Comparison of ENCODE assay signal across 23 mouse cellular contexts in genomic region chr15:64012311-64012710, GRCm38 (mm10). TPM values are rescaled to one million over a fixed set of nuclear protein-coding genes. Genes with fewer than 3 reads are reported as not detected.
DNase-seq lines count a peak whose midpoint lies in the region; ATAC-seq and TF ChIP-seq lines count a peak whose summit lies in the region.
"Had no signal": no experiment of that assay in that cellular context is flagged by ENCODE, and none has a peak within 500 bp of the region (broad histone marks: within the 10 kb centered on the region; RNA-seq: fewer than 3 reads in every experiment).

No protein-coding gene starts in this region.

- 69% methylated on average over 3 of the region's 3 CpGs for WGBS in heart, adult 2 months
- WGBS in lung, embryonic 14.5 days, result 19% methylated on average over 3 of the region's 3 CpGs
- 38% methylated on average over 3 of the region's 3 CpGs for WGBS in lung, postnatal 0 days

- ATAC-seq in lung, embryonic 14.5 days (ENCODE audit: insufficient read depth), result no peak; the same call in 1 of the 2 replicates
- no peak for ATAC-seq in lung, postnatal 0 days
- ATAC-seq in megakaryocyte progenitor cell, adult 5-6 weeks (replicated peaks; ENCODE audit: poor library complexity), result peak; percentile 29; the same call in 1 of the 2 replicates
- ATAC-seq: forebrain, embryonic 13.5 days; intestine, postnatal 0 days had no signal

- H3K4me1 ChIP-seq in heart, adult 2 months (ENCODE audit: control insufficient read depth, insufficient read depth, low read length), result no peaks in the 10 kb centered on the region
- H3K4me1 ChIP-seq in lung, embryonic 14.5 days (ENCODE audit: insufficient read depth), result no peaks in the 10 kb centered on the region
- 0 out of 2 replicates have a peak, but pooled peaks cover 2% of the 10 kb centered on the region for H3K4me1 ChIP-seq in lung, postnatal 0 days (ENCODE audit: insufficient read depth, low read depth, low read length)
- H3K4me1 ChIP-seq: forebrain, embryonic 13.5 days; limb, embryonic 15.5 days had no signal

- intact Hi-C loops in heart, adult 2 months (cut with DNase I), result no loop called here

- H3K27ac ChIP-seq in heart, adult 2 months, result no peak overlapping the region
- H3K27ac ChIP-seq in lung, embryonic 14.5 days (ENCODE audit: low read depth), result no peak overlapping the region; the same call in 1 of the 2 replicates
- no peak overlapping the region for H3K27ac ChIP-seq in lung, postnatal 0 days (ENCODE audit: low read length)
- H3K27ac ChIP-seq: forebrain, embryonic 13.5 days; gastrocnemius, adult 2 months; hindbrain, embryonic 12.5 days; limb, embryonic 15.5 days; liver, embryonic 13.5 days; midbrain, embryonic 12.5 days had no signal

- peak; percentile 44 for DNase-seq in heart, adult 11 months
- DNase-seq in heart, adult 2 months, result no peak
- peak; percentile 15 for DNase-seq in lung, embryonic 14.5 days
- DNase-seq in lung, postnatal 0 days (ENCODE audit: low spot score), result no peak
- peak; percentile 80 for DNase-seq in brain, adult 2 months (ENCODE audit: low read depth, low spot score)
- DNase-seq in ovary, postnatal 14 days (ENCODE audit: low spot score), result no peak
- DNase-seq: adrenal gland, postnatal 14 days; cerebellum, adult 2 months; cerebellum, postnatal 25 days; gastrocnemius, adult 2 months; gastrocnemius, postnatal 36 days; heart, postnatal 36 days; kidney, postnatal 14 days; left cerebral cortex, postnatal 4 days; liver, embryonic 13.5 days; lung, adult 18-20 months had no signal

- TF ChIP-seq CTCF in heart, adult 2 months (IDR thresholded peaks at IDR 0.05), result no peak
- TF ChIP-seq CTCF in lung, embryonic 14.5 days (IDR thresholded peaks at IDR 0.05; ENCODE audit: low read depth), result no peak
- TF ChIP-seq CTCF in lung, postnatal 0 days (IDR thresholded peaks at IDR 0.05), result no peak

- no peak overlapping the region for H3K9ac ChIP-seq in heart, adult 2 months (ENCODE audit: low read depth, low read length)
- H3K9ac ChIP-seq in lung, embryonic 14.5 days, result no peak overlapping the region
- no peak overlapping the region for H3K9ac ChIP-seq in lung, postnatal 0 days (replicated peaks; ENCODE audit: low read depth)
- H3K9ac ChIP-seq: forebrain, embryonic 13.5 days; hindbrain, embryonic 12.5 days; limb, embryonic 15.5 days; liver, embryonic 13.5 days; midbrain, embryonic 12.5 days had no signal

- TF ChIP-seq POLR2A in heart, adult 2 months (IDR thresholded peaks at IDR 0.05; ENCODE audit: insufficient read depth, low read depth, low read length), result no peak

- H3K27me3 ChIP-seq in heart, adult 2 months (ENCODE audit: control insufficient read depth, insufficient read depth, low read length), result no peaks in the 10 kb centered on the region
- no peaks in the 10 kb centered on the region for H3K27me3 ChIP-seq in lung, embryonic 14.5 days (ENCODE audit: insufficient read depth, low read length)
- H3K27me3 ChIP-seq in lung, postnatal 0 days (replicated peaks; ENCODE audit: insufficient read depth, low read length), result no peaks in the 10 kb centered on the region
- H3K27me3 ChIP-seq: forebrain, embryonic 13.5 days; hindbrain, embryonic 12.5 days; limb, embryonic 15.5 days; liver, embryonic 13.5 days; midbrain, embryonic 12.5 days had no signal

- H3K4me3 ChIP-seq in heart, adult 2 months, result no peak overlapping the region
- H3K4me3 ChIP-seq in lung, embryonic 14.5 days (ENCODE audit: low read depth, low read length), result no peak overlapping the region
- no peak overlapping the region for H3K4me3 ChIP-seq in lung, postnatal 0 days (ENCODE audit: low read depth, low read length)
- H3K4me3 ChIP-seq: forebrain, embryonic 13.5 days; gastrocnemius, adult 2 months; hindbrain, embryonic 12.5 days; limb, embryonic 15.5 days; liver, embryonic 13.5 days; megakaryocyte, embryonic 14.5 days; midbrain, embryonic 12.5 days had no signal

- H3K36me3 ChIP-seq in heart, adult 2 months (ENCODE audit: control insufficient read depth, insufficient read depth, low read length), result no peaks in the 10 kb centered on the region
- H3K36me3 ChIP-seq in lung, embryonic 14.5 days (ENCODE audit: insufficient read depth), result no peaks in the 10 kb centered on the region
- H3K36me3 ChIP-seq in lung, postnatal 0 days (ENCODE audit: insufficient read depth, low read length), result no peaks in the 10 kb centered on the region
- H3K36me3 ChIP-seq: hindbrain, embryonic 12.5 days; limb, embryonic 15.5 days; liver, embryonic 13.5 days; midbrain, embryonic 12.5 days had no signal

- TF ChIP-seq EP300 in heart, adult 2 months (IDR thresholded peaks at IDR 0.05; ENCODE audit: insufficient read depth, low read depth, low read length), result no peak
- no peak for TF ChIP-seq EP300 in lung, postnatal 0 days (IDR thresholded peaks at IDR 0.05)

- H3K4me2 ChIP-seq in lung, embryonic 14.5 days, result no peak overlapping the region
- no peak overlapping the region for H3K4me2 ChIP-seq in lung, postnatal 0 days (replicated peaks; ENCODE audit: low read depth, low read length)
- H3K4me2 ChIP-seq: forebrain, embryonic 13.5 days; hindbrain, embryonic 12.5 days; limb, embryonic 15.5 days; liver, embryonic 13.5 days; midbrain, embryonic 12.5 days had no signal

- H3K79me2 ChIP-seq in heart, adult 2 months (replicated peaks; ENCODE audit: control insufficient read depth, insufficient read depth, low read length), result no peaks in the 10 kb centered on the region; the same call in 1 of the 2 replicates

- H3K9me3 ChIP-seq in lung, embryonic 14.5 days (ENCODE audit: low read depth, low read length), result no peaks in the 10 kb centered on the region
- H3K9me3 ChIP-seq in lung, postnatal 0 days (ENCODE audit: low read length), result no peaks in the 10 kb centered on the region
- H3K9me3 ChIP-seq: forebrain, embryonic 13.5 days; hindbrain, embryonic 12.5 days; limb, embryonic 15.5 days; liver, embryonic 13.5 days; midbrain, embryonic 12.5 days had no signal

RNA-seq across cellular contexts. Expression of gene Fam49b, which starts 48.0 kb away (rescaled TPM):
- total RNA-seq in heart, adult 2 months (2021), result 10 to 100 TPM; 23.7 to 28.0 TPM
- 8.4 and 16.2 TPM in 2 replicates for polyA plus RNA-seq in heart, adult 2 months (2012; rRNA removed)
- 71.2 and 72.5 TPM in 2 replicates for polyA plus RNA-seq in lung, embryonic 14.5 days (2014; fragmentation: Nextera tagmentation; extraction: Ambion mirVana)
- 45.8 and 48.1 TPM in 2 replicates for polyA plus RNA-seq in lung, postnatal 0 days (2015; fragmentation: Nextera tagmentation; extraction: Ambion mirVana)
- total RNA-seq in megakaryocyte progenitor cell, adult 5-6 weeks (2015), result 425 and 491 TPM in 2 replicates
- 279 and 318 TPM in 2 replicates for total RNA-seq in megakaryocyte progenitor cell, adult 5-6 weeks (2017)

Comparison
In these comparisons a context has a peak if more than half of its experiments do, and no peak if none do; other contexts are left out.
1. DNase-seq: peak in heart, adult 11 months (single experiment), lung, embryonic 14.5 days (single experiment) and brain, adult 2 months (single experiment); none in heart, adult 2 months (0 of 2), lung, postnatal 0 days (single experiment) and ovary, postnatal 14 days (single experiment).